Mouse (Mus musculus) Patski (cell line): Measurements from ENCODE around the gene Gon4l. TPM values are rescaled to one million over a fixed set of nuclear protein-coding genes. Genes with fewer than 3 reads are reported as not detected.

ENCODE experiments used
- ATAC-seq: fragments of 100-300 bp; one replicate; pipeline ENCODE4 v1.8.0; 2021
- CTCF ChIA-PET: fragments of 350-600 bp; sonication (Branson Sonifier 250); formaldehyde crosslinking; loops from one replicate; lab custom pipeline; 2022; ENCODE audit warnings: inconsistent platforms; lab: Charles Lee
- POLR2A ChIA-PET: fragments of 350-600 bp; sonication (Branson Sonifier 250); formaldehyde crosslinking; loops from one replicate; lab custom pipeline; 2022; ENCODE audit warnings: antibody characterized with exemption, inconsistent platforms; lab: Charles Lee
- DNase-seq: peaks from one replicate; pipeline ENCODE4 v3.0.0-alpha.2; 2011; ENCODE audit warnings: low read depth, low spot score
- H3K27me3 ChIP-seq: fragments of 371-371 bp; one replicate; pipeline ENCODE4 v1.5.1; 2021
- CTCF ChIP-seq: fragments of 100-300 bp; IDR thresholded peaks from one replicate; pipeline ENCODE4 v1.5.1; 2021
- in situ Hi-C: fragments of 300-500 bp; cut with MboI; formaldehyde crosslinking; loops from 3 replicates; pipeline ENCODE4 v1.11.1; 2018; ENCODE audit warnings: low pct_unique_long_range_greater_than_20kb, mixed read lengths
- polyA plus RNA-seq: library from polyadenylated mRNA; unstranded; gene quantifications from one replicate; pipeline ENCODE4 v1.2.3, GENCODE M21; 2021

Gene Gon4l
- polyA plus RNA-seq, 1 experiment from 2014 or later = 45.0 TPM

DNA sequence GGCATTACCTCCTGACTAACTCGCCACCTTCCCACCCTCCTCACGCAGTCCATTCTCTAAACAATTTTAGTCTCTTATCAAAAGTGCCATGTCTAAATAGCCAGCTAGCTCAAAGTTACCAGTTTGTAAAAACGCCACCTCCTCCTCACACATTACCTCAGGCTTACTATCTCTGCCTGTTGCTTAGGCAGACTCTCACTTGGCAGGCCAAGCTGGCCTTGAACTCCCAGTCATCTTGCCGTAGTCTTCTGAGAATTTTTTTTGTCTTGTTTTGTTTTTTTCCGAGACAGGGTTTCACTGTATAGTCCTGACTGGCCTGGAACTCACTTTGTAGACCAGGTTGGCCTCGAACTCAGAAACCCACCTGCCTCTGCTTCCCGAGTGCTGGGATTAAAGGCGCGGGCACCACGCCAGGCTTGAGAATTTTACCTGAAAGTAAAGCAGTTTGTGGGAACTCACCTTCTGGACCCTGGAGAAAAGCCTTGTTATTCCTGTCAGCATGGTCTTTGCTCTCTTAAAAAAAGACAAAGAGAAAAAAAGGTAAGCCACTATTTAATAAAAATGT lies 107.4 kb downstream of the Gon4l start:
- no peak for DNase-seq
- in situ Hi-C loops = loop anchor here (5.0 to 10.0 kb wide), 2 partner anchors 85 to 252 kb away; no protein-coding TSS in a partner anchor

DNA sequence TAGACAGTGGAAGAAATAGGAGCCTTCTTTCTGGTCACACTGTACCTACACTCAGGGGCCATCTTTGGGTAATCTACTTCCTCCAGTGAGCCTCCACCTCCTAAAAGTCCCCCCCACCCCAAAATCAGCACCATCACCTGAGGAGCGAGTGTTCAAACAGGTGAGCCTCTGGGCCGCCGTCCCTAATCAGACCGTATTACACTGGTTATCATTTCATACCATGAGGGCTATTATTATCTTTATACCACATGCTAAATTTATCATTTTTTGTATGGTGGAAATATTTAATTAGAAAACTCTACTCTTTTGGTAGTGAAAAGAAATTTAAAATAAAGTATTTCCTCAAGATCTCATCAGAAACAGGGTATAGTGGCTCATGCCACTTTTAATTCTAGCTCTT lies 109.1 kb downstream of the Gon4l start:
- H3K27me3 ChIP-seq = no peaks in the 10 kb centered on the region
- ATAC-seq = no peak
- in situ Hi-C loops = loop anchor here (5.0 to 10.0 kb wide), 2 partner anchors 83 to 251 kb away; no protein-coding TSS in a partner anchor
- ChIA-PET POLR2A (interaction anchor here (0.5 kb wide), 1 partner anchor 972 kb away, joined by 3 read pairs; no protein-coding TSS in a partner anchor), CTCF (interaction anchor here (1.2 kb wide), 1 partner anchor 20 kb away, joined by 3 read pairs; no protein-coding TSS in a partner anchor)
- no peak for DNase-seq
- TF ChIP-seq CTCF = no peak

More for the DNA sequence above, 107.4 kb downstream of the Gon4l start:
- ChIA-PET POLR2A (no interaction called here), CTCF (interaction anchor here (1.0 to 1.3 kb wide), 2 partner anchors 10 to 88 kb away, joined by 3 read pairs; no protein-coding TSS in a partner anchor)
- no peaks in the 10 kb centered on the region for H3K27me3 ChIP-seq
- no peak for ATAC-seq
- TF ChIP-seq CTCF = no peak

- no peaks in the 10 kb centered on the region for H3K27me3 ChIP-seq
- CTCF ChIA-PET = no interaction called here
- ATAC-seq = peak; percentile 74
- no peak for TF ChIP-seq CTCF
- in situ Hi-C loops = loop anchor here (10.0 kb wide), 1 partner anchor 245 kb away; no protein-coding TSS in a partner anchor
- DNase-seq = peak; percentile 61
- POLR2A ChIA-PET = interaction anchor here (0.9 kb wide), 1 partner anchor 36 kb away, joined by 3 read pairs; the partner anchor contains the start of gene Msto1
Measured at GRCm38 (mm10) chr3:88949786-88950575, 115.0 kb downstream of the Gon4l start.

DNA sequence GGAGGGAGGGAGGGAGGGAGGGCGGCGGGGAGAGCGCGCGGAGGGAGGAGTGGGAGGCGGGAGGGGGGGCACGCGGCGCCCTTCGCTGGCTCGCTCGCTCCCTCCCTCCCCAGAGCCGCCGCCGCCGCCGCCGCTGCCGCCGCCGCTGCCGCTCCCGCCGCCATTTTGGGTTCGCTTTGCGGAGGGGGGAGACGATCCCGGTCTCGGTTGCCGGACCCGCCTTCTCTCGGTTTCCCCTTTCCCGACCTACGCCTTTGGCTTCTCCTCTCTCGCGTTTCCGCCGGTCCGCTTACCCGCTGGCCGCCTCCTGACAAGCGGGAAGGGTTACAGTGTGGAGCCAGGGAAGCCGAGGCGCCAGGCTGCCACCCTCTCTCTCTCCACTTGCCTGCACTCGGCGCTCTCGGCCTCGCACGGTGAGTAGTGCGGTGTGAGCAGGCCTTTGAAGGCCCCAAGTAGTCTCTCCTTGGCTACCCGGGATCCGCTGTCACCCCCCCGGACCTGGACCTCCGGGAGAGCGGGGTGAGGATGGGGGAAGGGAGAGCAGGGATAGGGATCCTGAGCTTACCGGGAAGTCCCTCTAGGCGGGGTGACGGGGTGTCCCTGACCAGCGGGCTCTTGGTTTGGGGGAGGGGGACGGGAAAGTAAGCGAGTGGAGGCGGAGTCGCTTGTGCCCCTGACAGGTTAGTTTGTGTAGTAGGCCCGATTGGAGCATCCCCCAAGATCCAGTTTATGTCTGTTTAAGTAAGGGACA lies 115.7 kb downstream of the Gon4l start, which contains the start of the genes Ash1l and Dap3:
Gene Ash1l, plus strand, starts transcription at position 47 of the 751 bp plus-strand sequence.
Gene Dap3, minus strand, starts transcription at position 606 of the 751 bp plus-strand sequence.
- no peaks in the 10 kb centered on the region for H3K27me3 ChIP-seq
- in situ Hi-C loops = no loop called here
- ChIA-PET CTCF (interaction anchor here (1.0 kb wide), 2 partner anchors 14 kb away, joined by 3 read pairs; no protein-coding TSS in a partner anchor), POLR2A (interaction anchor here (0.6 kb wide), 1 partner anchor 14 kb away, joined by 3 read pairs; no protein-coding TSS in a partner anchor)
- ATAC-seq = peak; percentile 75
- DNase-seq = peak; percentile 66
- TF ChIP-seq CTCF = no peak

GRCm38 (mm10) chr3:88951327-88951800 lies 116.3 kb downstream of the Gon4l start:
- H3K27me3 ChIP-seq = no peaks in the 10 kb centered on the region
- no peak for TF ChIP-seq CTCF
- POLR2A ChIA-PET = interaction anchor here (0.6 kb wide), 1 partner anchor 13 kb away, joined by 3 read pairs; no protein-coding TSS in a partner anchor

DNA sequence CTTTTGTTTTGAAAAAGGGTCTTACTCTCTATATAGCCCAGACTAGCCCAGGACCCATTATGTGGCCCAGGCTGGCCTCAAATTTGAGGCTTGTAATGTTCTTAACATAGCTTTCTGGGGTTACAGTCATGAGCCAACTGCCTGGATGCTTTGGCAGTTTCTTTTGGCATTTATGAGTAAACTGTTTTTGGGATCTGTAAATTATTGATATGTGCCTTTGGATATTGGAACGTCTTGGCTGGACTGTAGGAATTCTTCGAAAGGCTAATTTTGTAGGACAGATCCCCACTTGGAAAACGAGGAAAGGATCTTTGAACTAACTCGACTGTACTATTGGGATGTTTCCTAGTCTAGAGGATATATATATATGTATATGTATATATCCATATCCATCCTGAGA lies 118.2 kb downstream of the Gon4l start:
- POLR2A ChIA-PET = interaction anchor here (0.8 kb wide), 1 partner anchor 19 kb away, joined by 6 read pairs; no protein-coding TSS in a partner anchor
- in situ Hi-C loops = no loop called here
- DNase-seq (no peak), ATAC-seq (no peak)
- no peaks in the 10 kb centered on the region for H3K27me3 ChIP-seq
- CTCF ChIA-PET = no interaction called here
- no peak for TF ChIP-seq CTCF

More at GRCm38 (mm10) chr3:88951327-88951800, 116.3 kb downstream of the Gon4l start:
- DNase-seq (peak; percentile 13), ATAC-seq (no peak)
- in situ Hi-C loops = no loop called here
- CTCF ChIA-PET = interaction anchor here (1.0 kb wide), 2 partner anchors 13 to 14 kb away, joined by 3 read pairs; no protein-coding TSS in a partner anchor

DNA sequence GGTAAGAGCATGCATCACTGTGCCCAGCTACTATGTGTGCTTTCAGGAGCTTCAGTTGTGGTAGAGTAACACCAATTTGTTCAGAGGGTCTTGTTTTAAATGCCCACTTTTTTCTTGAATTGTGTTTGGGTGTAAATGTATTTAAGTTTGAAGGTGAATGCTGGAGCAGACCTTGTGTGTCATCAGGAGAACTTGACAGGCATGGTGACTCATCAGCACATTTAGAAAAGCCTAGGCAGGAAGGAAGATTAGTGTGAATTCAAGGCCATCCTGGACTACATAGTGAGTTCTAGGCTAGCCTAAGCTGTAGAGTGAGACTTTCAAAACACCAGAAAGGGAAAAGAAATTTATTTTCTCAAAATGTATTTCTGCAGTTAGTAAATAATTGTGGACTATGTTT lies 118.7 kb downstream of the Gon4l start:
- H3K27me3 ChIP-seq = no peaks in the 10 kb centered on the region
- CTCF ChIA-PET = no interaction called here
- POLR2A ChIA-PET = interaction anchor here (0.8 kb wide), 1 partner anchor 18 kb away, joined by 6 read pairs; no protein-coding TSS in a partner anchor
- no peak for TF ChIP-seq CTCF
- no peak for DNase-seq
- no peak for ATAC-seq
- in situ Hi-C loops = no loop called here

Other genes starting within 250 kb of the Gon4l start
- 175 TPM for gene Arhgef2, start 229.3 kb upstream of the Gon4l start, polyA plus RNA-seq
- gene Rxfp4, start 182.1 kb upstream of the Gon4l start, polyA plus RNA-seq = not detected
- 112 TPM for gene Khdc4, start 149.4 kb upstream of the Gon4l start, polyA plus RNA-seq
- 82.7 TPM for gene Rit1, start 118.4 kb upstream of the Gon4l start, polyA plus RNA-seq
- 61.9 TPM for gene Syt11, start 60.1 kb upstream of the Gon4l start, polyA plus RNA-seq
- 90.3 TPM for gene Msto1, start 78.8 kb downstream of the Gon4l start, polyA plus RNA-seq
- gene Ash1l, start 115.4 kb downstream of the Gon4l start, polyA plus RNA-seq = 38.4 TPM
- gene Dap3, start 116.0 kb downstream of the Gon4l start, polyA plus RNA-seq = 160 TPM